In genomic region chr9:56146326-56146923, GRCm38 (mm10) we compare ENCODE assay signal across 20 mouse cellular contexts. TPM values are rescaled to one million over a fixed set of nuclear protein-coding genes. Genes with fewer than 3 reads are reported as not detected.
A peak's percentile ranks its signal among the peaks of the same experiment; 100 is the strongest.
DNase-seq lines count a peak whose midpoint lies in the region; ATAC-seq and TF ChIP-seq lines count a peak whose summit lies in the region.
"Had no signal": no experiment of that assay in that cellular context is flagged by ENCODE, and none has a peak within 500 bp of the region (broad histone marks: within the 10 kb centered on the region; RNA-seq: fewer than 3 reads in every experiment).

No protein-coding gene starts in this region.

- H3K9me3 ChIP-seq in heart, embryonic 10.5 days, result no peaks in the 10 kb centered on the region
- H3K9me3 ChIP-seq: embryonic facial prominence, embryonic 12.5 days; forebrain, embryonic 15.5 days; heart, embryonic 13.5 days; hindbrain, embryonic 15.5 days had no signal

- 21% methylated on average over 16 of the region's 16 CpGs for WGBS in thymus, adult 2 months
- 92% methylated on average over 16 of the region's 16 CpGs for WGBS in heart, embryonic 10.5 days

- intact Hi-C loops in left cerebral cortex, postnatal 36 days (cut with DNase I), result no loop called here

- H3K36me3 ChIP-seq in thymus, adult 2 months (ENCODE audit: control insufficient read depth, insufficient read depth, low read length), result no peaks in the 10 kb centered on the region
- peaks cover 61% of the 10 kb centered on the region for H3K36me3 ChIP-seq in heart, embryonic 10.5 days

- no peaks in the 10 kb centered on the region for H3K27me3 ChIP-seq in thymus, adult 2 months (ENCODE audit: control insufficient read depth, insufficient read depth, low read length)
- H3K27me3 ChIP-seq in heart, embryonic 10.5 days (ENCODE audit: insufficient read depth, poor library complexity, severe bottlenecking), result no peaks in the 10 kb centered on the region
- H3K27me3 ChIP-seq: embryonic facial prominence, embryonic 12.5 days; forebrain, embryonic 15.5 days; heart, embryonic 13.5 days; hindbrain, embryonic 15.5 days had no signal

- H3K4me3 ChIP-seq in thymus, adult 2 months (ENCODE audit: control insufficient read depth, insufficient read depth, low read length), result peak overlapping the region; percentile 22; the same call in 1 of the 2 replicates
- no peak overlapping the region for H3K4me3 ChIP-seq in heart, embryonic 10.5 days
- H3K4me3 ChIP-seq: embryonic facial prominence, embryonic 12.5 days; forebrain, embryonic 15.5 days; heart, adult 2 months; heart, embryonic 13.5 days; hindbrain, embryonic 15.5 days had no signal

- ATAC-seq in activated CD4-positive, CD25-positive, alpha-beta regulatory T cell, adult 4 months, result peak; percentile 59
- no peak for ATAC-seq in granulocyte monocyte progenitor cell, adult 5-6 weeks (replicated peaks; ENCODE audit: poor library complexity, severe bottlenecking)
- ATAC-seq: forebrain, embryonic 15.5 days had no signal

- no peak for TF ChIP-seq POLR2A in thymus, adult 2 months (IDR thresholded peaks at IDR 0.05; ENCODE audit: control insufficient read depth, extremely low read depth, insufficient read depth, low read length, poor library complexity)

- peak overlapping the region; percentile 68 for H3K27ac ChIP-seq in thymus, adult 2 months (ENCODE audit: control insufficient read depth, insufficient read depth, low read length)
- H3K27ac ChIP-seq in heart, embryonic 10.5 days, result no peak overlapping the region
- H3K27ac ChIP-seq: embryonic facial prominence, embryonic 12.5 days; forebrain, embryonic 15.5 days; heart, embryonic 13.5 days; hindbrain, embryonic 15.5 days had no signal

- H3K4me1 ChIP-seq in thymus, adult 2 months (replicated peaks; ENCODE audit: control insufficient read depth, insufficient read depth, low read length), result peaks cover 11% of the 10 kb centered on the region
- H3K4me1 ChIP-seq in heart, embryonic 10.5 days, result peaks cover 15% of the 10 kb centered on the region; the same call in 1 of the 2 replicates
- H3K4me1 ChIP-seq: embryonic facial prominence, embryonic 12.5 days had no signal

- no peak for TF ChIP-seq CTCF in thymus, adult 2 months (IDR thresholded peaks at IDR 0.05; ENCODE audit: borderline replicate concordance, control insufficient read depth, extremely low read depth, insufficient read depth, low read length, poor library complexity)

- DNase-seq in CD4-positive helper T cell, adult 2 months (ENCODE audit: low read depth, low spot score), result peak; percentile 55
- DNase-seq in thymus, adult 2 months, result peak; percentile 44
- DNase-seq in thymus, postnatal 25 days, result peak; percentile 59
- no peak for DNase-seq in left cerebral cortex, postnatal 36 days (ENCODE audit: low spot score in 2 of 2)
- DNase-seq in heart, embryonic 10.5 days (ENCODE audit: low spot score), result no peak
- no peak for DNase-seq in heart, adult 11 months
- DNase-seq: adrenal gland, postnatal 14 days; B cell, adult 2 months; cerebellum, adult 11-12 months; cerebellum, adult 9-10 months; cerebellum, postnatal 25 days; gastrocnemius, postnatal 36 days; heart, adult 2 months; heart, postnatal 36 days had no signal

RNA-seq across cellular contexts. Expression of gene Tspan3, which starts 18.9 kb away (rescaled TPM):
- 10 to 100 TPM; 31.0 to 31.4 TPM for polyA plus RNA-seq in activated CD4-positive, CD25-positive, alpha-beta regulatory T cell, adult 4 months (2017; shearing (Covaris generic))
- polyA plus RNA-seq in thymus, adult 2 months (2012; rRNA removed), result 120 and 146 TPM in 2 replicates
- total RNA-seq in left cerebral cortex, postnatal 36 days (2021), result 100 to 1,000 TPM; 345 to 387 TPM
- 58.3 and 66.0 TPM in 2 replicates for total RNA-seq in granulocyte monocyte progenitor cell, adult 5-6 weeks (2014; fragmentation: Nextera tagmentation)
- total RNA-seq in granulocyte monocyte progenitor cell, adult 5-6 weeks (2017), result 28.0 and 50.9 TPM in 2 replicates
- 399 and 412 TPM in 2 replicates for polyA plus RNA-seq in heart, embryonic 10.5 days (2016; fragmentation: Nextera tagmentation; extraction: Ambion mirVana)

RNA-seq across cellular contexts. Expression of gene Pstpip1, which starts 56.7 kb away (rescaled TPM):
- 10 to 100 TPM; 37.9 to 40.7 TPM for polyA plus RNA-seq in activated CD4-positive, CD25-positive, alpha-beta regulatory T cell, adult 4 months (2017; shearing (Covaris generic))
- 184 and 196 TPM in 2 replicates for polyA plus RNA-seq in thymus, adult 2 months (2012; rRNA removed)
- total RNA-seq in left cerebral cortex, postnatal 36 days (2021), result 1 to 10 TPM; 1.9 to 2.6 TPM
- 65.1 and 77.0 TPM in 2 replicates for total RNA-seq in granulocyte monocyte progenitor cell, adult 5-6 weeks (2014; fragmentation: Nextera tagmentation)
- total RNA-seq in granulocyte monocyte progenitor cell, adult 5-6 weeks (2017), result 101 and 110 TPM in 2 replicates
- polyA plus RNA-seq in heart, embryonic 10.5 days (2016; fragmentation: Nextera tagmentation; extraction: Ambion mirVana), result 0.58 and 1.2 TPM in 2 replicates

Comparison
In these comparisons a context has a peak if more than half of its experiments do, and no peak if none do; other contexts are left out.
1. DNase-seq: peak in CD4-positive helper T cell, adult 2 months (single experiment), thymus, adult 2 months (single experiment) and thymus, postnatal 25 days (single experiment); none in left cerebral cortex, postnatal 36 days (0 of 2), heart, embryonic 10.5 days (single experiment) and heart, adult 11 months (single experiment).
2. RNA of gene Pstpip1, which starts 56.7 kb away (polyA plus RNA-seq): 184 to 196 TPM in thymus, adult 2 months and 37.9 to 40.7 TPM in activated CD4-positive, CD25-positive, alpha-beta regulatory T cell, adult 4 months; 0.58 to 1.2 TPM in heart, embryonic 10.5 days; every median in the first group is over 10 times any median in the second.